Mouse (Mus musculus) cortical plate, adult 2 months (tissue): ENCODE measurements around the gene Coq5.

Source experiments
- CTCF ChIP-seq: fragments of 200-500 bp; IDR thresholded peaks from 2 replicates; pipeline ENCODE4 v1.5.1; 2011; ENCODE audit warnings: mild to moderate bottlenecking, control low read depth, low read length; ENCODE audit not compliant: insufficient read depth; ENCODE audit errors: extremely low read depth
- POLR2A ChIP-seq: fragments of 200-500 bp; IDR thresholded peaks from 2 replicates; pipeline ENCODE4 v1.6.1; 2011; ENCODE audit warnings: mild to moderate bottlenecking, low read length, control low read depth; ENCODE audit not compliant: insufficient read depth; ENCODE audit errors: extremely low read depth

GRCm38 (mm10) chr5:115294173-115294572 lies 14.7 kb downstream of the Coq5 start:
- TF ChIP-seq CTCF, result no peak
- TF ChIP-seq POLR2A, result no peak
